Mouse (Mus musculus) brain, embryonic 14.5 days (tissue): Measurements from ENCODE around the gene Radil.

ENCODE experiments used
- CTCF ChIP-seq: fragments of 200-500 bp; IDR thresholded peaks from 2 replicates; pipeline ENCODE4 v1.5.1; 2012; ENCODE audit warnings: inconsistent platforms, mild to moderate bottlenecking, moderate library complexity, borderline replicate concordance; ENCODE audit not compliant: insufficient read depth, insufficient read length; ENCODE audit errors: extremely low read depth
- POLR2A ChIP-seq: fragments of 200-500 bp; IDR thresholded peaks from 2 replicates; pipeline ENCODE4 v1.6.1; 2012; ENCODE audit warnings: mild to moderate bottlenecking, inconsistent platforms, borderline replicate concordance; ENCODE audit not compliant: poor library complexity, insufficient read depth, insufficient read length, severe bottlenecking; ENCODE audit errors: extremely low read depth

DNA sequence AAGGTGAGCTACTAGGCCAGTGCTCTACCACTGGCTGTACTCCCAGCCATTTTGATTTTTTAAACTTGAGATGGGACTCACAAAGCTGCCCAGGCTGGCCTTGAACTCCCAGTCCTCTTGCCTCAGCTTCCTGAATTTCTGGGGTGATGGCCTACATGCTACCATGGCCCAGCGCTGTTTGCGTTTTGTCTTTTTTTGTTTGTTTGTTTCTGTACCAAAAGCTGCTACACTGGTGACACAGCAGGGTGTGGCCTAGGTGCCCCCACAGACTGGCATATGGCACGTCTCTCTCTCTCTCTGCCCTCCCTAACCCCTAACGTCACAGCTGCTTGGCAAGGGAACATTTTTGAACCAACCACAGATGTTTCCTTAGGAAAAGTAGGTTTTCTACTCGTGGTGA is 91.1 kb downstream of the Radil start:
- no peak for TF ChIP-seq CTCF
- TF ChIP-seq POLR2A: no peak
